Mouse (Mus musculus) left cerebral cortex, postnatal 10 days (tissue): ENCODE results near the gene Lnp1. TPM values are rescaled to one million over a fixed set of nuclear protein-coding genes. Genes with fewer than 3 reads are reported as not detected.

Experiments used
- total RNA-seq, 2 experiments: library from RNA; stranded (reverse); gene quantifications; 2 replicates each; pipeline ENCODE4 v1.2.3; 2021

Lnp1 gene
- total RNA-seq, 2 experiments from 2014 or later = 3.2 to 3.3 TPM

Other genes with a start within 250 kb of the Lnp1 start
- 10 to 100 TPM; 80.4 to 83.3 TPM for gene Tfg, start 210.6 kb downstream of the Lnp1 start, total RNA-seq
- gene Adgrg7, start 132.2 kb downstream of the Lnp1 start, total RNA-seq = not detected
- gene Tmem45a, start 41.9 kb downstream of the Lnp1 start, total RNA-seq = 1 to 10 TPM in 1 of 2 experiments, under 1 TPM in 1; 0.79 to 1.8 TPM
- gene Tmem45a2, start 143.3 kb upstream of the Lnp1 start, total RNA-seq = not detected
- 100 to 1,000 TPM; 123 TPM for gene Tomm70a, start 193.6 kb upstream of the Lnp1 start, total RNA-seq
- gene Nit2, start 239.3 kb upstream of the Lnp1 start, total RNA-seq = 10 to 100 TPM; 17.9 to 24.5 TPM